Mouse (Mus musculus) neural tube, embryonic 10.5 days (tissue): Measurements from ENCODE around the gene Cep41.

Source experiments
- DNase-seq: peaks from one replicate; pipeline ENCODE4 v3.0.0-alpha.2; 2017; ENCODE audit warnings: low spot score; ENCODE audit errors: extremely low spot score

The Cep41 gene

GRCm38 (mm10) chr6:30629989-30630388 lies 63.6 kb downstream of the Cep41 start:
- DNase-seq: no peak

DNA sequence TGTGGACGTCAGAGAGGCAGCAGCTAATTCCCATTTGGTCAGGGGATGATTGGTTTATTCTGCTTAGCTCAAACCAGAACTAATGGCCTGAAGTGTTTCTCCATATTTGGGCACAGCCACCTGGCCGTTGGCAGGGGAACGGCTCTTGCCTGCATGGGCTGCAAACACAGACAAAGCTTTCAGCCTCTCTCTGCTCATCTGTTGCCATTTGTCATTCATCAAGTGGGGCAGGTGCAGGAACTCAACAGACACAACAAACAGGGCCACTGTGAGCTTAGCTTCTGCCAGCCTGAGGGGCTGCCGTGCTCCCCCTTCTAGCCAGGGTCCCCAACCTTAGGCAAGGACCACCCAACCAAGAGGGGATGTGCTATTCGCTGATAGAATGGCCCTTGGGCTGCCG lies 65.4 kb downstream of the Cep41 start:
- DNase-seq: no peak

DNA sequence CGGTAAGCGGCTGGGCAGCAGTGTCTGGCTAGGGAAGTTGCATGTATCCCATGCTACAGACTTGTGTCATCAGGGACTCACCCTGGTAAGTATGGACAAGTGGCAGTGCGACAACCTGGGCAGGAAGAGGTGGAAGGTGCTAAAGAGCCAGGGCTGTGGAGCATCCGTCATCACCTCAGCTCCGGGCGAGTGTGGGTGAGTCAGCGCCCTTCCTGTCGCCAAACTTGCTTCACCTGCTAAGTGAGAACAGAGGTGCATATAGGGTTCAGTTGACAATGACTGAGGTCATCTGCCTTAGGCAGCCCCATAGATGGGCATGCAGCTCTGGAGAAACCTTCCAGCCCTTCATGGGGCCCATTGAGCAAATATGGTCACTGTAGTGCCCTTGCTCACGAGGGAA lies 68.8 kb downstream of the Cep41 start:
- DNase-seq: no peak

DNA sequence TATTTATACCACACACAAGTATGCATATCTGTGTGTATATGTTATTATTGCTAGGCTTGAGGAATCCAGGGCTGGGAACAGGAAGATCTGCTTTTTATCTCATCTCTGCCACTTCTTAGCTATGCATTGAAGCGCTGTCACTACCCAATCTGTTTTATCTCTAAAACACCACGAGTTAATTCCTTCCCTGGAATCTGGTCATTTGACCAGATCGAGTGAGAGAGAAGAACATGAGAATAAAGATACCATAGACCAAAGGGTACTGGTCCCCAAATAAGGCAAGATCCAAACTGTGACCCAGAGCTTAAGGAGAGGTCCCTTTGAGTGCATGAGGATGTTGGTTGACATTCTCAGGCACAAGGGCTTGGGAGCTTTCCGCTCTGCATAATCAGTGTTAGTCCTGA lies 71.6 kb downstream of the Cep41 start:
- no peak for DNase-seq

- DNase-seq: no peak
These were observed 72.6 kb downstream of the Cep41 start for GRCm38 (mm10) chr6:30620994-30621393.

GRCm38 (mm10) chr6:30620591-30620990 lies 73.0 kb downstream of the Cep41 start:
- no peak for DNase-seq

- DNase-seq: no peak
These were observed 73.9 kb downstream of the Cep41 start for GRCm38 (mm10) chr6:30619606-30620005.

- DNase-seq: no peak
These were observed 74.8 kb downstream of the Cep41 start for GRCm38 (mm10) chr6:30618735-30619134.

DNA sequence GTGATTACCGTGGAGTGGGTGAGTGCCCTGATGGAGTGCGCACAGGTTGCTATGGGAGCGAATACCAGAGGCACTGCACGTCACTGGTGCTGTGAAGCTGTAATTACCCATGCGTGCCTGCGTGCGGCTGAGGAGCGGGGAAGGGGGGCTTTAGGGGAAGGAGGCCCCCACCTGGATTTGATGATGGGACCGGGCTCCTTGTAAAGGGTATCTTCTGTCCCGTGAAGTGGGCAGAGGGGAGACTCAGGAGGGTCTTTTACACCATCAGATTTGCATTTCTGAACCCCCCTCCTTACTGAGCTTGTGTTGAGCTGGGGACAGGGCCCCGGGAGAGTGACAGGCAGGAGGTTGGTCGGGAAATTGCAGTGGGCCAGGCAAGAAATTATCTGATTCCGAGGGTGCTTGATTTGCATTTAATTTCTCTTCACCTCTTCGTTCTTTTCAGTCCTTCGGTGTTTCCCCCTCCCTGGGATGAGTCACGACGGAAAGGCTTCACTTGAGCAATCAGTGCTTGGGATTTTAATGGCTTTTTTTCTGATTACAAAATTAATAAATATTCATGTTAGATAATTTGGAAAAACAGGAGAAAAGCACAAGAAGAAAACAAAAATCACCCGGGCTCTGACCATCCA lies 75.5 kb downstream of the Cep41 start:
- peak; percentile 71 for DNase-seq

DNA sequence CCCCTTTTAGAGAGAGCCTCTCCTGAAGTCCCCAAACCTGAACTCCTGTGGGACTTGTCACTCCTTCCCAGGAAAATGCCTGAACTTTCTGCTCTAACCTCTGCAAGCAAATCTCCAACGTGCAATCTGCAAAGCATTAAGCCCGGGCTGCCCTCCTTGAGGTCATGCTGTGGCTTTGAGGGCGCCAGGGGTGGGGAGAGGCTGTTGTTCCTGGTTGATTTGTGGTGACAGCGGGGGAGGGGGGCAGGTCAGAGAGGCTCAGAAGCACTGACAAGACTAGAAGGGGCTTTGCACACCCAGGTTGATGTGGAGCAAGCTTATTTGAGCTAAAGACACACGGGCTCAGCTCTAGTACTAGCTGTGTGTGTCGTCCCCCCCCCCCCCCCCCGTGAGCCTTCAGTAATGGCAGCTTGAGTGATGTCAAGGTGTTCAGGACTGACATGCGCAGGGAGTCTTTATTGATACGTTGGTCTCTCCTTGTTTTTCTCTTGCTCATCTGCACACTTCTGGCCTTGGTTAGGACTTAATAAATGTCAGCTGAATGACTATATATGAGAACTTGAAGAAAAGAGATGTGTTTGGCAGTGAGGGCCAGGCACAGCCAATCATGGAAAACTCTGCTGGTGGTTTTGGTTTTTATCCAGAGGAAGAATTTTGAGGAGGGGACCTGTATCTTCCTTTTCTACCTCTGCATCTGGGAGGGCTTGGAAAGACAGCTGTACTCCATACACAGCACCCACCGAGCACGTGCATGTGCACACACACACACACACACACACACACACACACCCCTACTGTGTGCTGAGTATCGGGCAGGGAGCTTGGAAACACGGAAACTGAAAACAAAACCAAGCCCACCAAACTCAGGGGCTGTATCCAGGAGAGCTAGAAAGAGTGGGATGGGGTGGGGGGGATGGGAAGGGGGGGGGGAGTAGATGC lies 76.3 kb downstream of the Cep41 start:
- peak; percentile 92 for DNase-seq

- peak; percentile 67 for DNase-seq
These were observed 77.0 kb downstream of the Cep41 start for GRCm38 (mm10) chr6:30616491-30616941.

DNA sequence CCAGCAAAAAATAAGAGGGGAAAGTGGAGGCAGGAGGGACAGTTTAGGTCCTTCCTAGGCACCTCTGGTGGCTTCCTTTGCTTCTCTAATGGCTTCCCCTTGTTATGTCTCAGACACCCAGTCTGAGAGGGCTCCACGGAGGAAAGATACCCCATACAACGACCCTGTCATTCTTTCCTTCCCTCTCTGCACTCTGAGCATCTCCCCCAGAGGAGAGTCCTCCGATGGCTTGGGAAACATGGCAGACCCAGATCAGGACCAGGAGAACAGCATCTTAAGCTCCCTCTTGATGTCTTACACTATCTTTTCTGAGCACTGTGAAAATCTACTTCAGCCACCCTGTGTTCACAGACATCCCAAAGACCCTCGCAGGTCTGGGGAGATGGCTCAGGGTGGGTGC lies 77.8 kb downstream of the Cep41 start:
- DNase-seq: no peak

- no peak for DNase-seq
These were observed 79.3 kb downstream of the Cep41 start for GRCm38 (mm10) chr6:30614251-30614650.

GRCm38 (mm10) chr6:30611212-30611611 lies 82.3 kb downstream of the Cep41 start:
- no peak for DNase-seq

- DNase-seq: no peak
These were observed 82.8 kb downstream of the Cep41 start, which contains the start of gene Cpa5 for GRCm38 (mm10) chr6:30610710-30611109. Gene Cpa5 (plus strand): TSS chr6:30611010.

- DNase-seq: no peak
These were observed 87.9 kb downstream of the Cep41 start for GRCm38 (mm10) chr6:30605672-30606071.

GRCm38 (mm10) chr6:30605111-30605510 lies 88.4 kb downstream of the Cep41 start:
- DNase-seq: no peak

DNA sequence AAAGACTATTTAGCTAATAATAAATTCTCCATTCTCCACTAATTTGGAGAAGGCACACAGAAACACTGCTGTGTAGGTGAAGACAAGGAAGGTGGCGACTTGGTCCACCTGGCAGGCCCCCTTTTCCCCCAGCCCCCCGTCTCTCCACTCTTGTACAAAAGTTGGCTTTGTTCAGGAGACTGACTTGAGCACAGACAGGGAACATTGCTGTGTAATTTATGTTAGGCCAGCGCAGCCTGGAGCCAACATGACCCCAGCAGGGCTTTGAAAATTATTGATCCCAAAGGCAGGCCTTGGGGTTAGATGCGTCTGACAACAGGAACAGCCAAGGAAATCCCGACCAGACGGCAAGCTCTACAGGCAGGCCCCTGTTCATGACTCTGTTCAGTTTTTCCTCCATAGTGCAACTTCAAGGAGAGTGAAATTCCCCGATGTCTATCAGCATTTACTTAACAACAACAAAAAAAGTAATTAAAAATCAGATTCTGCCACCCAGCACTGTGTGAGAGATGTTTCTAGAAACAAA lies 89.1 kb downstream of the Cep41 start:
- DNase-seq: no peak
